Mouse (Mus musculus) cortical plate, adult 2 months (tissue): Measurements from ENCODE around the gene Dner. TPM values are rescaled to one million over a fixed set of nuclear protein-coding genes. Genes with fewer than 3 reads are reported as not detected.

Experiments used
- H3K27ac ChIP-seq: fragments of 200-500 bp; 2 replicates; pipeline ENCODE4 v1.5.1; 2012; ENCODE audit warnings: low read length, control low read depth, inconsistent platforms; ENCODE audit not compliant: insufficient read depth
- H3K4me1 ChIP-seq: fragments of 200-500 bp; 2 replicates; pipeline ENCODE4 v1.6.1; 2011; ENCODE audit warnings: low read length; ENCODE audit not compliant: control insufficient read depth, insufficient read depth
- H3K4me3 ChIP-seq: fragments of 200-500 bp; 2 replicates; pipeline ENCODE4 v1.5.1; 2011; ENCODE audit warnings: mild to moderate bottlenecking, low read length, control low read depth; ENCODE audit not compliant: insufficient read depth
- CTCF ChIP-seq: fragments of 200-500 bp; IDR thresholded peaks from 2 replicates; pipeline ENCODE4 v1.5.1; 2011; ENCODE audit warnings: mild to moderate bottlenecking, control low read depth, low read length; ENCODE audit not compliant: insufficient read depth; ENCODE audit errors: extremely low read depth
- POLR2A ChIP-seq: fragments of 200-500 bp; IDR thresholded peaks from 2 replicates; pipeline ENCODE4 v1.6.1; 2011; ENCODE audit warnings: mild to moderate bottlenecking, low read length, control low read depth; ENCODE audit not compliant: insufficient read depth; ENCODE audit errors: extremely low read depth
- polyA plus RNA-seq: library from polyadenylated mRNA; depleted of rRNA; stranded (reverse); fragments of >200 nt; gene quantifications from 2 replicates; pipeline ENCODE4 v1.2.3, GENCODE M21; 2012

Gene Dner
- polyA plus RNA-seq, 1 experiment = 75.0 TPM

DNA sequence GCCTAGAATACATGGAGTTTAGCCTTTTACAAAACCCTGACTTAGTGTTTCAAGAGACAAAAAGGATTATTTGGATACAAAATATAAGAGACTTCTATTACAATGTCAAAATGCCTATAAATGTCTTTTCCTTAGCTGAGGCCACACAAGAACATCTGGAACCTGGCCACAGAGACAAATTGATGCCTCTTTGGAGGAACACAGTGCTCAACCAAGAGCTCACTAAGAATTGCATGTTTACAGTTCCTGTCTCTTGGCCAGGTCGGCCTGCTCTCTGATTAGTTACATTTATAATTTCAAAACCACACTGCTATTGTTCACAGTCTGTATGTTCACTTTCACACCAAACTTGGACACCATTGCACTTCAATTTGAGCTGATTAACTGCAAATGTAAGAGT is 187.5 kb downstream of the Dner start:
- no peak overlapping the region for H3K4me3 ChIP-seq
- peaks cover 3% of the 10 kb centered on the region for H3K4me1 ChIP-seq
- no peak overlapping the region for H3K27ac ChIP-seq
- TF ChIP-seq POLR2A (no peak), CTCF (no peak)

- Histone ChIP-seq H3K4me1 (peaks cover 3% of the 10 kb centered on the region), H3K27ac (no peak overlapping the region), H3K4me3 (no peak overlapping the region)
- TF ChIP-seq POLR2A (no peak), CTCF (no peak)
Measured at GRCm38 (mm10) chr1:84507568-84507967, 188.5 kb downstream of the Dner start.

DNA sequence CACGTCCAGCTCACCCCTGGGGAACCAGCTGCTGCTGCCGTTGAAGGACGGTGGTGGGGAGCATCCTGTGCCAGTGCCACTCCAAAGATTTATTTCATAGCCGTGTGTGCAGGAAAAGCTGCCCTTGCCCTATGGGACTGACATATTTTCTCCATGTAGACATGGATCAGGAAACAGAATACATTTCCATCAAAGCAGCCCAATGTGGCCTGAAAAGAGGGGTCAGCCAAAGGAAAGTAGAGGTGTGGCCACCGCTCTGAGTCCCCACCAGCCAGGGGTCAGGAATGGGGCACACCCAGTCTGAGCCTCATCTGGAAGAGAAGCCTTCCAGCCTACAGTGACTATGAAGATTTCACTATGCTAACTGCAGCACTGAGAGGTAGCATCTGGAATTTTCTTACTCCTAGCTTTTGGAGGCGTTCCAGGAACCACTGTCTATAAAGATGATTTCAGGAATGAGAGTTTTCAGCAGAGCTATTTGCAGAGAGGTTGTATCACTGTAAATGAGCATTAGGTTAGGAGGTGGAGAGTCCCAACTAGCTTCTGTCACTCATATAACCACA is 189.0 kb downstream of the Dner start:
- Histone ChIP-seq H3K4me3 (no peak overlapping the region), H3K4me1 (peaks cover 3% of the 10 kb centered on the region), H3K27ac (no peak overlapping the region)
- TF ChIP-seq POLR2A (no peak), CTCF (no peak)

GRCm38 (mm10) chr1:84500673-84501072 is 195.3 kb downstream of the Dner start:
- TF ChIP-seq CTCF (no peak), POLR2A (no peak)

GRCm38 (mm10) chr1:84491732-84492131 is 204.3 kb downstream of the Dner start:
- no peak overlapping the region for H3K4me3 ChIP-seq
- H3K4me1 ChIP-seq = 0 out of 2 replicates have a peak, but pooled peaks cover 2% of the 10 kb centered on the region
- H3K27ac ChIP-seq = no peak overlapping the region
- TF ChIP-seq CTCF (no peak), POLR2A (no peak)

More at GRCm38 (mm10) chr1:84500673-84501072, 195.3 kb downstream of the Dner start:
- H3K4me3 ChIP-seq = no peak overlapping the region
- no peaks in the 10 kb centered on the region for H3K4me1 ChIP-seq
- no peak overlapping the region for H3K27ac ChIP-seq

DNA sequence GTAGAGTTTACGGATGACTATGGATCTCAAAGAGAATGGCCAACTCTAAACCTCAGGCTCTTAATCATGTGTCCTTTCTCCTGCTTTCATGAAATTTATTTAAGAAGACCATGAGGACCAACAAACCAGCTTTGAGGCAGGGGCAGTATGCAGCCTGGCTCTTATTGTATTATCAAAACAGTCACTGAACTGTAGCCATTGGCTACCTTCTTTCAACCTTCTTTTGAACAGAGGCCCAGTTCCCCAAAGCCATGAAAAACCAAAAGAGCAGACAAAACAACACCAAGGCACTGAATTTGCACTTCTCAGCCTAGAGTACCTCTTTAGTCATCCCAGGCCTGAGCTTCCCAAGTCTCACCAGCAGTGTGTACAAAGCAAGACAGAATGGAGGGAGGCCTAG is 207.5 kb downstream of the Dner start:
- no peak for TF ChIP-seq POLR2A
- no peak for TF ChIP-seq CTCF
- Histone ChIP-seq H3K4me3 (no peak overlapping the region), H3K4me1 (0 out of 2 replicates have a peak, but pooled peaks cover 2% of the 10 kb centered on the region), H3K27ac (no peak overlapping the region)

DNA sequence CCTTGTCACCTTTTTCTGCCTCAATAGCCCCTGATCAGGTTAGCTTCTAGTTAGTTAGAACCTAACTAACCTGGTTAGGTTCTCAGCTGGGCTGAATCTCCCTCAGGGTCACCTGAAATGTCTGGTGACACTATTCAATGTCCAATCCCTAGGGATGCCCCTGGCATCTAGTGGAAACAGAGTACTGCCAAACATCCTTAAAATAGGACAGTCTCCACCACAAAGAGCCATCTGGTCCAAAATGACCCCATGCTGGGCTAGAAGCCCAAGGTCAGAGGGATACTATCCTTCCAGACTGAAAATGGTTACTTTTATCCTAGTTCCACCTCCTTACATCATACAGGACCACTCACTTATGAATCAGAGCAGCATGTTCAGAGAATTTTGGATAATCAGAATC is 211.0 kb downstream of the Dner start:
- no peak overlapping the region for H3K27ac ChIP-seq
- no peak for TF ChIP-seq CTCF
- no peak for TF ChIP-seq POLR2A
- no peaks in the 10 kb centered on the region for H3K4me1 ChIP-seq
- H3K4me3 ChIP-seq = no peak overlapping the region

- Histone ChIP-seq H3K27ac (no peak overlapping the region), H3K4me3 (no peak overlapping the region), H3K4me1 (no peaks in the 10 kb centered on the region)
- TF ChIP-seq POLR2A (no peak), CTCF (no peak)
Measured at GRCm38 (mm10) chr1:84484577-84484976, 211.4 kb downstream of the Dner start.

GRCm38 (mm10) chr1:84479976-84480375 is 216.0 kb downstream of the Dner start:
- Histone ChIP-seq H3K4me1 (no peaks in the 10 kb centered on the region), H3K4me3 (no peak overlapping the region), H3K27ac (no peak overlapping the region)
- TF ChIP-seq POLR2A (no peak), CTCF (no peak)

DNA sequence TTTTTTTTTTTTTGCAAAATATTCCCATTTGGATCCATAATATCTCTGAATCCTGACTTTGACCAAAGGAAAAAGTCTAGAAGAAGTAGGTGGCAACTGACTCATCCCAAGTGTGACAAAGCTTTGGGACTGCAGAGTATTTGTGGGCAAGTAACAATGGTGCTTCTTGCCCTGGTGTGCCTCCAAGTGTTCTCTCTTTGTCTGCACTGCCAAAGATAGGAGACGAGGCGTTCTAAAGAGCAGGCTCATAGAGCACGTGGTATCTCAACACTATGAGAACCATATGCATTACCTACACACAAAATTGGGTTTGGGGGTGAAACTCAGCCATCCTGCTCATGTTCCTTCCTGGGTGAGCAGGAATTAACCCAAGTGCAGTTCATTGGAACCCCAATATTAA is 221.7 kb downstream of the Dner start:
- no peak overlapping the region for H3K4me3 ChIP-seq
- no peak overlapping the region for H3K27ac ChIP-seq
- no peak for TF ChIP-seq CTCF
- no peak for TF ChIP-seq POLR2A

More for the DNA sequence above, 221.7 kb downstream of the Dner start:
- H3K4me1 ChIP-seq = no peaks in the 10 kb centered on the region
